Mouse (Mus musculus): ENCODE measurements around the gene Gjb6.

The Gjb6 gene

DNA sequence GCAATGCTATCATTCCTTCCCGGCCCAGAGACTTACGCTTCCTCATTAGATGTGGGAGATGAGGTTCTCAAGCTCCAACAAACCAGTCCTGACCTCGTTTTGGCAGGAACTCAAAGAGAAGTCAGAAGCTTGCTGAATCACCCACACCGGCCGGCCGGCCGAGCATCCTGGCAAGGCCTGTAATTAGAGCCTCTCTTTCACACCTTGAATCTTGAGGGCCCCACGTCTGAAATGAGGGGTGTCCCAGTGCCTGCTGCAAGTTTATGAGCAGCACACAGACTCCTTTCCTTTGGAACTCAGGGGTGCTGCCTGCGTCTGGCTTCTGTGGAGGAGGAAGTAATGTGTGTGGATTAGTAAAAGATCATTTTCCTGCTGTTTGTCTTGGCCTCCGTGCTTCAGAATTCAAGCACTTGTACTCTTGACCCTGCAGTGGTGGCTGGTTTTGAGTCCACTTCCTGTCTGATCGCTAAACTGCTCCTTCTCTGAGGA lies 49.2 kb downstream of the Gjb6 start:
- peak; percentile 57 for DNase-seq (ENCODE audit: low spot score)

GRCm38 (mm10) chr14:57082863-57083262 lies 50.5 kb downstream of the Gjb6 start:
- no peak for DNase-seq (ENCODE audit: low spot score)

- no peak for DNase-seq (ENCODE audit: low spot score)
These were observed 57.9 kb downstream of the Gjb6 start for GRCm38 (mm10) chr14:57075537-57075936.

Measured in yolk sac, embryonic 10.5 days (tissue).